Mouse (Mus musculus): ENCODE results near the gene Rsc1a1. TPM values are rescaled to one million over a fixed set of nuclear protein-coding genes. Genes with fewer than 3 reads are reported as not detected.

Rsc1a1 gene
- polyA plus RNA-seq, 1 experiment from 2014 or later = not detected

DNA sequence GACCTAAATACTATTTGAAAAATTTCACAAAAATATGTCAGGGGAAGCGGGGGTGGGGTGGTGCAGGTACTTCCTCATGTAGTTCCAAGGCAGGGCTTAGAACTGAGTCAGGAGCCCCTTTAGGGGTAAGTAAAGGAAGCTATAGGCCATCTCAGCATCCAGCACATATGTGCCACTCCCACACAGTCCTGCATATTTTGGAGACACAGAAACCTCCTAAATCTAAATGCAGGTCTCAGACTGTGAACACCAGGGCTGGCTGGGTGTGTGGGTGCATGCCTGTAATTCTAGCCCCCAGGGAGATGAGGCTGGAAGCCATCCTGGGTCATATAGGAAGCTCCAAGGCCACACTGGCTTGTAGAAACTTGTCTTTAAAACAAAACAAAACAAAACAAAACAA, 25.9 kb upstream of the Rsc1a1 start:
- Histone ChIP-seq H3K9ac (ENCODE audit: low read length) (no peak overlapping the region), H3K9me3 (replicated peaks; ENCODE audit: control insufficient read depth, low read length) (no peaks in the 10 kb centered on the region), H3K4me1 (ENCODE audit: control insufficient read depth, insufficient read depth, low read length) (peaks cover 14% of the 10 kb centered on the region), H3K36me3 (ENCODE audit: control insufficient read depth, insufficient read depth) (peaks cover 49% of the 10 kb centered on the region), H3K4me2 (ENCODE audit: low read depth, low read length) (no peak overlapping the region), H3K27ac (ENCODE audit: low read length) (no peak overlapping the region), H3K4me3 (ENCODE audit: low read length) (no peak overlapping the region), H3K27me3 (ENCODE audit: control insufficient read depth, insufficient read depth, low read length) (no peaks in the 10 kb centered on the region)
- 100% methylated on average over 1 of the region's 1 CpGs for WGBS
- ATAC-seq (replicated peaks; ENCODE audit: extremely low read depth, insufficient read depth, low FRiP score) = no peak

DNA sequence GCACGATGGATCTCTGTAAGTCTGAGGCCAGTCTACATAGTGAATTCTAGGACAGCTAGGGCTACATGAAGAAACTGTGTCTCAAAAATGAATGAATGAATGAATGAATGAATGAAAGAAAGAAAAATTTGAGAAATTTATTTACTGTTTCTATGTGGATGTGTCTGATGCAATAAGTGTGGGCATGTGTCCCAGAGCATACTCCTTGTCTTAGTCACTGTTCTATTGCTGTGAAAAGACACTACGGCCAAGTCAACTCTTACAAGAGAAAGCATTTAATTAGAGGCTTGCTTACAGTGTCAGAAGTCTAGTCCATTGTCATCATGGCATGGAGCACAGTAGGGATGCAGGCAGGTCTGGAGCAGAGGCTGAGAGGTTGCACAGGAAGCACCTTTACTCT, 23.6 kb upstream of the Rsc1a1 start:
- Histone ChIP-seq H3K9me3 (replicated peaks; ENCODE audit: control insufficient read depth, low read length) (no peaks in the 10 kb centered on the region), H3K4me3 (ENCODE audit: low read length) (no peak overlapping the region), H3K27me3 (ENCODE audit: control insufficient read depth, insufficient read depth, low read length) (no peaks in the 10 kb centered on the region), H3K27ac (ENCODE audit: low read length) (no peak overlapping the region), H3K4me1 (ENCODE audit: control insufficient read depth, insufficient read depth, low read length) (no peaks in the 10 kb centered on the region), H3K36me3 (ENCODE audit: control insufficient read depth, insufficient read depth) (peaks cover 62% of the 10 kb centered on the region), H3K9ac (ENCODE audit: low read length) (no peak overlapping the region), H3K4me2 (ENCODE audit: low read depth, low read length) (no peak overlapping the region)
- 91% methylated on average over 2 of the region's 2 CpGs for WGBS
- ATAC-seq (replicated peaks; ENCODE audit: extremely low read depth, insufficient read depth, low FRiP score) = no peak

DNA sequence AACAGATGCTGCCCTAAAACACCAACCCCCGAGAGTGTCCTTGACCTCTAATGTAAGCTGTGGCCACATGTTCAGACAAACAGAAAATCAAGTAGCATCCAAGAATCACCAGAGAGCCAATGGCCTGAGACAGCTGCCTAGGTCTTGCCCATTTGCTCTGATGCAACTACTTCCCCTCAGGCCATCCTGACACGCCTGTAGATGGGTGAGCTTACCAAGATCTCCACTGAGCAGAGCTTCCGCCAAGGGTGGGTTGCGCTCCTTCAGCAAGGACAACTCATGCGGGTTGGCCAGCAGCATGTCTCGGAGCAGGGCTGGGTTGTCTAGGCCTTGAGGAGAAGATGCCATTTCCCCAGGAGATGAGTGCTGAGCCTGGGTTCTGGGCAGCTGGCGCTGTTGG, 22.6 kb upstream of the Rsc1a1 start:
- H3K4me3 ChIP-seq (ENCODE audit: low read length) = no peak overlapping the region
- peaks cover 68% of the 10 kb centered on the region for H3K36me3 ChIP-seq (ENCODE audit: control insufficient read depth, insufficient read depth)
- H3K9ac ChIP-seq (ENCODE audit: low read length) = no peak overlapping the region
- WGBS = 88% methylated on average over 7 of the region's 7 CpGs
- H3K4me2 ChIP-seq (ENCODE audit: low read depth, low read length) = no peak overlapping the region
- no peak overlapping the region for H3K27ac ChIP-seq (ENCODE audit: low read length)
- no peak for ATAC-seq (replicated peaks; ENCODE audit: extremely low read depth, insufficient read depth, low FRiP score)
- no peaks in the 10 kb centered on the region for H3K4me1 ChIP-seq (ENCODE audit: control insufficient read depth, insufficient read depth, low read length)
- no peaks in the 10 kb centered on the region for H3K9me3 ChIP-seq (replicated peaks; ENCODE audit: control insufficient read depth, low read length)
- H3K27me3 ChIP-seq (ENCODE audit: control insufficient read depth, insufficient read depth, low read length) = no peaks in the 10 kb centered on the region

DNA sequence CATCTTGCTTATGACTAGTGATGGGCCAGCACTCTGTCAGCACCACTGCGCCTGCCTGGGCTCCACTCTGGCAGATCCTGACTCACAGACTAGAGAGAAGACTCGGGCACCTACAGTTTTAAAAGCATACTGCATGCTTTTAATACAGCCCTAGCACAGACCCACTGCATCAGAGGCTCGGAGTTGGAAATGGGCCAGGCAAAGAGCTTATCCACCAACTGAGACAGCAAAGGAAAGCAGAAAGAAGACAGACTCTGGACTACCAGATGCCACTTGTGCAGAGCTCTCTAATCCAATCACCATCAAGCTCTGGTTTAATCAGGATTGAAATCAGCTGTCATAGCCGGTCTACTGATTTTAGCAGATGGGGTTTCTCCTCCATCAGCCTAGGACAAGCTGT, 19.9 kb upstream of the Rsc1a1 start:
- Histone ChIP-seq H3K4me1 (ENCODE audit: control insufficient read depth, insufficient read depth, low read length) (no peaks in the 10 kb centered on the region), H3K4me3 (ENCODE audit: low read length) (no peak overlapping the region), H3K4me2 (ENCODE audit: low read depth, low read length) (no peak overlapping the region), H3K36me3 (ENCODE audit: control insufficient read depth, insufficient read depth) (peaks cover 77% of the 10 kb centered on the region), H3K9me3 (replicated peaks; ENCODE audit: control insufficient read depth, low read length) (no peaks in the 10 kb centered on the region), H3K27me3 (ENCODE audit: control insufficient read depth, insufficient read depth, low read length) (no peaks in the 10 kb centered on the region), H3K27ac (ENCODE audit: low read length) (no peak overlapping the region), H3K9ac (ENCODE audit: low read length) (no peak overlapping the region)
- no peak for ATAC-seq (replicated peaks; ENCODE audit: extremely low read depth, insufficient read depth, low FRiP score)
- WGBS = 77% methylated on average over 4 of the region's 4 CpGs

DNA sequence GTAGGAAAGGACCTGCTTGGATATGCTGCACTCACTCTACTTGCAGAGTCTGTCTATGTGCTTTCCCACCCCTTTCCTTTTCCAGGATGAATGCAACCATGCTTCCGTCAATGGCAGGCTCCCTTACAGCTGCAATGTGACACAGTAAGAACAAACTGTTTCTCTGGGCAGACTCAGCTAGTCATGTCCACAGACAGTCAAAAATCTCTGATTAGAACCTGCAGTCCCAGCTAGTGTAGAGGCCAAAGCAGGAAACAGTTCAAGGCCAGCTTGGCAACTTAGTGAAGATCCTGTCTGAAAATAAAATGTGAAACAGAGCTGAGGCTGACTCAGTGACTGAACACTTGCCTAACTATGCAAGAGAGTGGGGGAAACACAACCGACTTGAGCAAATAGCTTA, 19.2 kb upstream of the Rsc1a1 start:
- H3K9me3 ChIP-seq (replicated peaks; ENCODE audit: control insufficient read depth, low read length) = no peaks in the 10 kb centered on the region
- H3K36me3 ChIP-seq (ENCODE audit: control insufficient read depth, insufficient read depth) = peaks cover 74% of the 10 kb centered on the region
- no peak overlapping the region for H3K27ac ChIP-seq (ENCODE audit: low read length)
- H3K4me1 ChIP-seq (ENCODE audit: control insufficient read depth, insufficient read depth, low read length) = no peaks in the 10 kb centered on the region
- H3K27me3 ChIP-seq (ENCODE audit: control insufficient read depth, insufficient read depth, low read length) = no peaks in the 10 kb centered on the region
- H3K4me2 ChIP-seq (ENCODE audit: low read depth, low read length) = no peak overlapping the region
- no peak overlapping the region for H3K4me3 ChIP-seq (ENCODE audit: low read length)
- no peak for ATAC-seq (replicated peaks; ENCODE audit: extremely low read depth, insufficient read depth, low FRiP score)
- WGBS = 89% methylated on average over 2 of the region's 2 CpGs
- no peak overlapping the region for H3K9ac ChIP-seq (ENCODE audit: low read length)

DNA sequence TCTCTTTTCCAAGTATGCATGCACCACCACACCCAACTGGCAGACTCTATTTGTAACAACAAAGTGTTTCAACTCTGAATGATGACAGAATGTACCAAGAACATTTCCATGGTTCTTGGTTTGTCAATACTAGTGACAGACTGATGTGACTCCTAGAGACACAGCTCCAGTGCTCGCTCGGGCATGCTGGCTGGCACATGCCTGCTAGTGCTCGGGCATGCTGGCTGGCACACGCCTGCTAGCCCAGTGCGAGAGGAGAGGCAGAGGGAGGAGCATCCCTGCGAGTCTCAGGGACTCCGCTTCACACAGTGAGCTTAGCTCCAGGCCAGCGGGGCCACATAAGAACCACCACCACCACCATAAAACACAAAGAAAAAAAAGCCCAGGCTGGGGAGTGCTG, 9.3 kb upstream of the Rsc1a1 start:
- ATAC-seq (replicated peaks; ENCODE audit: extremely low read depth, insufficient read depth, low FRiP score) = no peak
- Histone ChIP-seq H3K9ac (ENCODE audit: low read length) (no peak overlapping the region), H3K4me1 (ENCODE audit: control insufficient read depth, insufficient read depth, low read length) (0 out of 2 replicates have a peak, but pooled peaks cover 2% of the 10 kb centered on the region), H3K4me2 (ENCODE audit: low read depth, low read length) (no peak overlapping the region), H3K27me3 (ENCODE audit: control insufficient read depth, insufficient read depth, low read length) (no peaks in the 10 kb centered on the region), H3K36me3 (ENCODE audit: control insufficient read depth, insufficient read depth) (peaks cover 66% of the 10 kb centered on the region), H3K4me3 (ENCODE audit: low read length) (no peak overlapping the region), H3K9me3 (replicated peaks; ENCODE audit: control insufficient read depth, low read length) (no peaks in the 10 kb centered on the region), H3K27ac (ENCODE audit: low read length) (no peak overlapping the region)
- WGBS = 92% methylated on average over 8 of the region's 8 CpGs

DNA sequence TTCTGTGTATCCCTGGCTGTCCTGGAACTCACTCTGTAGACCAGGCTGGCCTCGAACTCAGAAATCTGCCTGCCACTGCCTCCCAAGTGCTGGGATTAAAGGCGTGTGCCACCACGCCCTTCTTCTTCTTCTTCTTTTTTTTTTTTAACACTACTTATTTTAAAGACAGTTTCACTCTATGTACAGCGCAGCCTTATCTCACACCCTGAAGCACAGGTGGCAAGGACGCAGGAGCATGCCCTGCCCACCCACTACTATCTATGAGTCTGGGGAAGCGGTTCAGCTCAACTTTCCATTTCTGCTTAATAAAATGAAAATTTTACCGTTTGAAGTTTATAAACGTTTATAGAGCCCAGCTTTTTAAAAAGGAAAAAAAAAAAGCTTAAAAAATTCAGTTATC, 3.1 kb upstream of the Rsc1a1 start:
- Histone ChIP-seq H3K27ac (ENCODE audit: low read length) (no peak overlapping the region), H3K9me3 (replicated peaks; ENCODE audit: control insufficient read depth, low read length) (no peaks in the 10 kb centered on the region), H3K4me2 (ENCODE audit: low read depth, low read length) (no peak overlapping the region), H3K36me3 (ENCODE audit: control insufficient read depth, insufficient read depth) (peaks cover 72% of the 10 kb centered on the region), H3K4me1 (ENCODE audit: control insufficient read depth, insufficient read depth, low read length) (peaks cover 3% of the 10 kb centered on the region; the same call in 1 of the 2 replicates), H3K9ac (ENCODE audit: low read length) (no peak overlapping the region), H3K27me3 (ENCODE audit: control insufficient read depth, insufficient read depth, low read length) (no peaks in the 10 kb centered on the region), H3K4me3 (ENCODE audit: low read length) (no peak overlapping the region)
- 90% methylated on average over 8 of the region's 8 CpGs for WGBS
- ATAC-seq (replicated peaks; ENCODE audit: extremely low read depth, insufficient read depth, low FRiP score) = no peak

DNA sequence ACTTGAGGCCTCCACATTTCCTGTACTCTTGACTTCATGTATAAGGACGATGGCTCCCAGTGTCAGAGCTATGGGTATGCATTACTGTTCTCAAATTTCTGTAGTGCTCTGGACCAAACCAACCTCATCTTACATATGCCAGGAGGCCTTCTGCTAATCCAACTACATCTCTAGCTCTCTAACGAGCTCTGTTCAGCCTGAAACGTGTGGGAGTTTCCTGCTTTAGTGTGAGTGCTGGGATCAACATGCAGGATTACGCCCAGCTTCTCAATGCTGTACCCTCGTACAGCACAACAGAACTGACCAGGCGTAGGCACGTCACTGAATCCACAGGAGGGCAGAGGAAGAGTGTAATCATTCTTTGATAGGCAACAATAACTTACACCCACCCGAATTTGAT, 1.1 kb upstream of the Rsc1a1 start:
- Histone ChIP-seq H3K27me3 (ENCODE audit: control insufficient read depth, insufficient read depth, low read length) (no peaks in the 10 kb centered on the region), H3K4me1 (ENCODE audit: control insufficient read depth, insufficient read depth, low read length) (peaks cover 15% of the 10 kb centered on the region), H3K4me2 (ENCODE audit: low read depth, low read length) (no peak overlapping the region), H3K9me3 (replicated peaks; ENCODE audit: control insufficient read depth, low read length) (no peaks in the 10 kb centered on the region), H3K4me3 (ENCODE audit: low read length) (no peak overlapping the region), H3K36me3 (ENCODE audit: control insufficient read depth, insufficient read depth) (peaks cover 63% of the 10 kb centered on the region), H3K27ac (ENCODE audit: low read length) (no peak overlapping the region), H3K9ac (ENCODE audit: low read length) (no peak overlapping the region)
- no peak for ATAC-seq (replicated peaks; ENCODE audit: extremely low read depth, insufficient read depth, low FRiP score)
- 71% methylated on average over 8 of the region's 8 CpGs for WGBS

DNA sequence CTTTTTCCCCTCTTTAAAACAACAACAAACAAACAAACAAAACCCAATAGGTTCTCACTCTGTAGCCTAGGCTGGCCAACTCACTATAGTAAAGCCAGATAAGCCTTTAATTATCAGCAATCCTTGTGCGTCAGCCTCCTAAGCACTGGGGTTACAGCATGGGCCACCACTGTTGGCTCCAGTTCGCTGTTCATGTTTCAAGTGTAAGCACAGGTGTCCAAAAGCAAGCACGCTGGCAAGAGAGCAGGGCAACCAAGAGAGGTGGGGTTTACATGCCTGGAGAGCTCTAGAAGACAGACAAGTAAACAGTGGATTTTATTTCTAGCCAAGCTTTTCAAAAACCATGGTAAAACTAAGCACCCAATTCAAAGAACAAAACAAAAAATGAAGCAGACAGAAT, 694 bp upstream of the Rsc1a1 start:
- Histone ChIP-seq H3K36me3 (ENCODE audit: control insufficient read depth, insufficient read depth) (peaks cover 59% of the 10 kb centered on the region), H3K4me1 (ENCODE audit: control insufficient read depth, insufficient read depth, low read length) (peaks cover 17% of the 10 kb centered on the region), H3K4me3 (ENCODE audit: low read length) (no peak overlapping the region), H3K27ac (ENCODE audit: low read length) (no peak overlapping the region), H3K4me2 (ENCODE audit: low read depth, low read length) (no peak overlapping the region), H3K9me3 (replicated peaks; ENCODE audit: control insufficient read depth, low read length) (no peaks in the 10 kb centered on the region), H3K9ac (ENCODE audit: low read length) (no peak overlapping the region), H3K27me3 (ENCODE audit: control insufficient read depth, insufficient read depth, low read length) (no peaks in the 10 kb centered on the region)
- 77% methylated on average over 3 of the region's 3 CpGs for WGBS
- no peak for ATAC-seq (replicated peaks; ENCODE audit: extremely low read depth, insufficient read depth, low FRiP score)

Data from heart, embryonic 16.5 days (tissue).